Mouse (Mus musculus) adrenal gland, postnatal 4 days (tissue): ENCODE measurements around the gene Lrrc73. TPM values are rescaled to one million over a fixed set of nuclear protein-coding genes. Genes with fewer than 3 reads are reported as not detected.

Source experiments
- DNase-seq, 2 experiments: peaks; one replicate each; pipeline ENCODE4 v3.0.0; 2021 to 2022; ENCODE audit warnings: low spot score in 2 of 2, mixed read lengths in 2 of 2
- long read RNA-seq, 2 experiments: library from polyadenylated mRNA; stranded (forward); transcript quantifications; one replicate each; pipeline ENCODE4 v2.0.0; 2021
- total RNA-seq, 2 experiments: library from RNA; stranded (reverse); gene quantifications; 2 replicates each; pipeline ENCODE4 v1.2.3; 2021

The Lrrc73 gene
- total RNA-seq, result 1 to 10 TPM; 6.3 to 7.3 TPM
- long read RNA-seq, experiment 1, result 0 reads
- long read RNA-seq, experiment 2, partial matches to known transcripts, result 2 of 8 reads
- long read RNA-seq, experiment 2, other reads (novel, unspliced or antisense), result 2 of 8 reads

DNA sequence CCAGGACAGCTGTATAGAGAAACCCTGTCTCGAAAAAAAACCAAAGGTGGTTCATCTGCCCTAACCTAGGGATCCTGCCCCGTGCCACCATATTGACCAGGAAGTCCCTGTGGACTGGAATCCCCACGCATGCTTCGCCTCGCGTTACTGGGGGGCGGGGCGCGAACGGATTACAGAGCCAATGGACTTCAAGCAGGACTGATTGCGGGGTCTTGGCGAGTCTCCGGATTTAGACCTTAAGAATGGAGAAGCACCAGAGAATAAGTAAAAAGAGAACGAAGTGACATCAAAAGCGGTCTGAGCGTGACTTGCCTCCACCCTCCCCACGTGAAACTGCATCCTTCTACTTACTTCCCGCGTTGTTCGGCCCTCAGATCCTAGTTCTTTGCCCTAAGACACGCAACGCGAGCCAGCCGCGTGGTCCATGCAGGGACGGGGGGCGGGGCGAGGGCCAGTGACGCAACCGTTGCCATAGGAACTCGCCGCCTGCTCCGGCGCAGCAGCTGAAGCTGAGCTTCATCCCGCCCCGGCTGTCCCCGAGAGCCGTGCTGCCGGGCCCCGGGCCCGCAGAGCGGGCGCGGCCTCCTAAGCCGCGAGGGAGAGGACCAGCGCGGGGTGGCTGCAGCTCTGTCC, at the start of gene Lrrc73:
Lrrc73 (plus strand) TSS at position 80 of the 633 bp plus-strand sequence.
- DNase-seq, result peak; percentile 77 to 84

DNA sequence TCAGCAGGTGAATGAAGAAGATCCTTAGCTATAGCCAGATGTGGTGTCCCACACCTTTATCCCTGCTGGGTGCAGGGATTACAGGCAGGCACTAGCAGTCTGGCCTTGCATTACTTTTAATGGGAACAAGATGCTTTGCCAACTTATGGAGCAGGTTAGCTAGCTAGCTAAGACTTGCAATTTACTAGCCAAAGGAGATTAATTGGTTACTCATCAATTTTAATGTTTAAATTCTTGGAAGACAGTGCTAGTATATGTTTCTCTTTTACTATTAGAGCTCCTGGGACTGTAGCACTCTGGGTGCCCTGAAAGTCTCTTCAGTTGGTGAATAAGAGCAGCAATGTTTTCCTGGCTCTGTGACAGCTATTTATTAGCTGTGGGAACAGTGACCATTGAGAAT, 46.7 kb upstream of the Lrrc73 start:
- no peak for DNase-seq

DNA sequence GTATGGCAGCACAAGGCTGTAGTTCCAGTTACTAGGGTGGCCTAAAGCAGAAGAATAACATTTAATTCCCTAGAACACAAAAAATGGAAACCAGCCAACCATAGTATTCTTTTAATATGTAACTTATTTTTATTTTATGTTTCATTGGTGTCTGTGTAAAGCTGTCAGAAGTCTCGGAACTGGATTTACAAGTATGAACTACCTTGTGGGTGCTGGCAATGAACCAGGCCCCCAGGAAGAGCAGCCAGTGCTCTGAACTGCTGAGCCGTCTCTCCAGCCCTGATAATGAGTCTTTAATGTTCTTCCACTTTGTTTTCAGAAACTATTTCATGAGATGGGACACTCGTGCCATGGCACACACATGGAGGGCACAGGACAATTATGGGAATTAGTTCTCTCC, 42.8 kb upstream of the Lrrc73 start:
- DNase-seq, result no peak

DNA sequence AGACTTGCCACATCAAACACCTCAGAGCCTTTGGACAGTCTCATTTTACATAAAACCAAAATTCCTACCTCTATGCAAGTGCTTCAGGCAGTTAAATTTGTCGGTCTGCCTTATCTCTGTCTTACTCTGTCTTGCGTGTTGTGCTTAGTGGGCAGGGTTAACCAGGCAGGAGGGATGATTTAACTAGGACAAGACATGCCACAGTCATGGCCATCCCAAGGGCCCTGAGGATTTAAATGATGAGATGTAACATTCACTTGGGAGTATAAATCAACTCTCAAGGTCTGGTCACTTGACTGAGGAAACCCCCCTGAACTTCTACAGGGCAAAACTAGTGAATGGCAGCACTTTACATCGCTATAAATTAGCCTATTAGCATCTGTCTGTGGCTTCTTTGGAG, 31.7 kb upstream of the Lrrc73 start:
- no peak for DNase-seq

DNA sequence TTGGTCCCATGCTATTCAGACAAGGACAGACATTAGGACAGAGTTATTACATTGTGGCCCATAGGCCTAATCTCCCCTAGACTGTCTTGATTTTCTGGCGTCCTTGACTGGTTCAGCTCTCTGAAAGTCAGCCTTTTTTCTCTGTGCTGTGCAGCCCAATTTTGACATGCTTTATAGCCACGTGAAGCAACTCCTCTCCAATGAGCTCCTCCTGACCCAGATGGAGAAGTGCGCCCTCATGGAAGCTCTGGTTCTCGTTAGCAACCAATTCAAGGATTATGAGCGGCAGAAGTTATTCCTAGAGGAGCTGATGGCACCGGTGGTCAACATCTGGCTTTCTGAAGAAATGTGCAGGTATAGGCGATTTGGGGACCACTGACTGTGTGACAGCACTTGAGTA, 25.8 kb upstream of the Lrrc73 start:
- DNase-seq, result no peak

DNA sequence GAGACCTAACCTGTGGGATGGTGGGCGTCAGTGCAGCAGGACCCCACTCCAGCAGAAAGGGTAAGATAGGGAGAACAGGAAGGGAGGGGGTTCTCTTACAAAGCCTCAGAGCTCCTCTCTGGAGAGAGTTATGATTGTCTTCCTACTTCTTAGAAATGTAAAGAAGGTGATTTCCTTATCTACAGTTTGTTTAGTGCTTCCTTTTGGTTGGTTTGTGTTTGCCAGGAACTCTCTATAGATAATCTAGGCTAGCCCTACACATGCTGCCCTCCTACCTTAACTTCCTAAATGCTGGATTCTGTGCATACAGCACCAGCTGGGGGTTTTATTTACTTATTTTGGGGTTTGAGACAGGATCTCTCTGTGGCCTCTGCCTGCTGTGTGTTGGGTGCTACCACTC, 17.3 kb upstream of the Lrrc73 start:
- no peak for DNase-seq

DNA sequence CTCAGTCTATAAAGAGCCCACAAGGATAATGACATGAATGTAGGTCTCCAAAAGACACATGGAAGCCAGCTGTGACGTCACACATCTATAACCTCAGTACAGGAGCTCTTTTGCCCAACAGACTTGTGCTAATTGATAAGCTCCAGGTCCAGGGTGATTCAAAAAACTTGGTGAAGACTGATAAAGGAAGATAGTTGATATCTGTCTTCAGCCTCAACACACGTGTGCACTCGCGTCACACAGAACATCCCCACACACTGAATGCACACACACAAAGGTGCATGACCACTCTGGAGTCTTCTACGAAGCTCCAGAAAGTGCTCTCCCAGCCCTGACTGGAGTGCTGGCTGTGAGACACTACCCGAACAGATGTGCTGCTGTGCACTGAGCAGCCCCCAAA, 16.3 kb upstream of the Lrrc73 start:
- DNase-seq, result no peak

DNA sequence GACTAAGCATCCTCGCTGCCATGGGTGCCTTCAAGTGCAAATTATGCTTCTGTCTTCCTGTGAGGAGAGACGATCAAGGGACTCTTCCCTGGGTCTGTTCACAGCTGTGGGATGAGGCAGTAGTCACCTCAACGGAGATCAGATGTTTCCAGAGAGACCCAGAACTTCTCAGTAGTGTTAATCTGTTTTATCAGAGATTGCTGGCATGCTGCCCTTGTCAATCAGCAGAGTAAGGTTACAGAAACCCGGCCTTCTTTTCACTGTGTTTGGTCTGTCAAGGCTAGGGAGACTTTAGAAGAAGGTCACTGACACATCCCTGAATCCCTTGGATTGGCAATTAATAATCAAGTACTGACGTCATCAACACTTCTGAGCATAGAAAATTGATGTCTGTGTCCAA, 15.9 kb upstream of the Lrrc73 start:
- DNase-seq, result no peak

DNA sequence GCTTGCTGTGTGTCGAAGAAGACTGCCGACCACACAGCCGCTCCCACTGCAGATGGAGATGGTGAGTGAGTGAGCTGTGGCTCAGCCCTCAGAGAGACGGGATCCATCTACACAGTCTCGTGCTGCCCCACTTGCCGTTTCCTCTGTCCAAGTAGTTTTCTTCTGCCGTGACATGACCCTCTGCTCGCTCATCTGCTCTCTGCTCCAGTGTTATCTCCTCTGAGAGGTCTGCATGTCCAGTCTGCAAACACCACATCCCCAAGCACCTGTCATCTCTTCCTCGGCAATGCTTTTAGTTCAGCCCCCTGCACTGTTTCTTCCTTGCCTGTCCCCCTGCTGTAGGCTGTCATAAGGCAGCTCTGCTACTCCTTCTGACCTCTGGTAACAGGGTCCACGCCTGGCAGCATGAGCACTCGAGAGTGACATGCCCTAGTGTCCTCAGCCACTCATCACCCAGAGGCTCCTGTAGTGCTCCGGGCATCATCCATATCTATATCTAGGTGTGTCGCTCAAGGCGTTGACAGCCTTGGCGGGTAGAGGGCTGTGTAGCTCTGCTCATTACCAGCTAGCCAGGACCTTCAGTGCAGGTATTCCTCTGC, 13.7 kb upstream of the Lrrc73 start:
- DNase-seq, result no peak

DNA sequence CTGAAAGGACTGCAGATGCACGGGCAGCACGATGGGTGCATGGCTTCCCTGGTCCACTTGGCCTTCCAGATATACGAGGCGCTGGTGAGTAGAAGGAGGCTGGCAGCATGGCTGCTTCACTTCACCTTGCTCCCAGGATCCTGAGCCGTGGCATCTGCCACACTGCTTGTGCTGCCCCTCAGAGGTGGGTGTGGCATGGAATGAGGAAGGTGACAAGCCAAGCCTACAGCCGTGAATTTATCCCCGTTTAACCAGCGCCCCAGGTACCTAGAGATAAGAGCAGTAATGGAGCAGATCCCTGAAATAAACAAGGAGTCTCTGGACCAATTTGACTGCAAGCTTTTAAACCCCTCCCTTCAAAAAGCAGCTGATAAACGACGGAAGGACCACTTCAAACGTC, 11.9 kb upstream of the Lrrc73 start:
- DNase-seq, result no peak

DNA sequence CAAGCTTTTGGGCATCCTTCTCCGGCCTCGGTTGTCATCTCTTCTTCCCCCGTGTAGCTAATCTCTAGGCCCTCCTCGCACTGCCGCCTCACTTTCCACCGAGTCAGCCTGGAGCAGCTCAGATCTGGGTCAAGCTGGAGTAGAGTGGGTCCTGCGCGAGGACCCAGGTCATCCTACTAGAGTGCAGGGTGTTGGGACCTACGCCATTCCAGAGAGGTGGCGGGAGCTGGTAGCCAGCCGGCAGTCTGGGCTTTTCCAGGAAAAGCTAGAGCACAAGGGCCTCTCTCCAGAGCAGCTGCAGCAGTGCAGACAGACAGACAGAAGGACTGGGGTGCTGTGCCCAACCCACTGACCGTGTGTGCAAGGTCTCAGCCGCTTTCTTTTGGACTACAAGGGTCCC, 11.1 kb upstream of the Lrrc73 start:
- no peak for DNase-seq

DNA sequence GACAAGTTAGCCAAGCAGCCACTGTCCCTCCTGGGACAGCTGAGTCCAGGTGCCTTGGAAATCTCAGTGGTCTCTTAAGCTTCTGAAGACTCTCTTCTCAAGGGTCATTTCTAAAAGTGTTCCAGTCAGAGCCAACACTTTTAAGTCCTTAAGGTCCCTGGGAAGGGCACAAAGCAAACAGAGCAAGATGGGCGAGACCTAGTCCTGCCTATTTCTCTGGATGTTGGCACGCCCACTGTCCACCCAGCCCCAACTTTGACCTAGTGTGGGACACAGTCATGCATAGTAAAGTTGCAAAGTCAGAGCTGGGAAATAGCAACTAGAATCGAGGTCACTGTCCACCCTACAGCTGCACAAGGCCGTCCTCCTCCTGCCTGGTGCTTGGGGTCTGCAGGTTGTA, 10.3 kb upstream of the Lrrc73 start:
- no peak for DNase-seq

DNA sequence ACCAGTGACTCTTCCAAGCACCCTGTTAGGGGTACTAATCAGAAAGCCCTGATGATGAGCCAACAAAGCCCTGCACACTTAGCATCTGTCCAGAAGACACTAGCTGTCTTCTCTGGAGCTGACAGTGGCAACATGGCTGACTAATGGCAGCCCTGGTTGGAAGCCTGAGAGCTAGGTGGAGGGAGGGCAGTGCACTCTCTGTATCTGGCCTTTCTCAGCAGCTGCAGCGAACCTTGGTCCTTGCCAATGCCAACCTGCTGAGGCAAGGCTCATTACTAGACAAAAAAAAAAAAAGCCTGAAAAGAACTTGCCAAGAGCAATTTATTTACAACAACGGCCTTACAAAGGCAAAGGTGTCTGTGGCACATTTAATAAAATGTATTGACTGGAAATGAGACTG, 9.7 kb upstream of the Lrrc73 start:
- DNase-seq, result no peak

DNA sequence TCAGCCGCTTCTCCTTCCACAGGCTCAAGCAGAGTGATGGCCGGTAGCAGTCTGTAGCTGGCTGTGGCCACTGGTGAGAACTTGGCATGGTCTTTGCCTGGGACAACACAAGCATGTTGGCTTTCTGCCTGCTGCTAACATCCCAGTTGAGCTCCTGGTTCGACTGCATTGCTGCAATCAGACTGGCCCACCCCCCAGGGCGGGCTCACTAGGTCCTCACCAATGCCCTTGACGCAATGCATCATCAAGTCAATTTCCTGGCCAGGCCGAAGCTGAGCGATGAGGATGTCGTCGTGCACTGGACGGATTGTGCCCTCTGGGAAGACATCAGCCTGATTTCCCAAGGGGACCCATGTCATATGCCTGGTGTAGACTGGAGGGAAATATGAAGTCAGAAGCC, 8.8 kb upstream of the Lrrc73 start:
- peak in 1 of 2 experiments; percentile 53 for DNase-seq

DNA sequence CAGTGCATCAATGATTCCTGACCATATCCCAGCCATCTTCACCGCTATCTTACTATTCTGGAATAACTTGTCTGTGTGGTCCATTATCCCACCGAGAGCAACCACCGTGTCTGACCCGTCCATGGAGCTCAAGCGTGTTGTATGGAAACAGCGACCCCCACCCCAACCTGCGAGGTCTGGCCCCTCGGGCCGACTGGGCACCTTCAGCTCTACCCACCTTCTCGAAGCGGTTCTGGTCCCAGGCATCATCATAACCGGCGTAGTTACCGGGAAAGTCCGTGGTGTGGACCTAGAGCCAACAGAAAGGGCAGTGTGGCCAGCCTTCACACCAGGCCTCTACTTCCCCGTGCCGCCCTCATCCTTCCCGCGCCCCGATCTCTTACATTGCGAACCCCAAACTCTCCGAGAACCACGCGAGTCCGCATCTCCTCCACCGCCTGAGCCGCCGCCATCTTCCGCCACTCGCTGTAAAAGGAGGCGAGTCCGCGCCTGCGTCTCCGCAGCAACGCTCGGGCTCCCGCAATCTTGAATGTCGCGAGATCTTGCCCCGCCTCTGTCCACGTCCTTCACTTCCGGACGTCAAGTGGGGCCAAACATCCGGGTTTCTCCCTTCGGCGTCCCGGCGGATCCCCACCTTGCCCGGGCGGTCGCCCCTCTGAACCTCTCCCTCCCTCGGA, 5.7 kb upstream of the Lrrc73 start, which contains the start of the genes Polr1c and Yipf3:
Polr1c (minus strand) TSS at position 543 of the 677 bp plus-strand sequence.
Yipf3 (plus strand) TSS at position 569 of the 677 bp plus-strand sequence.
- peak; percentile 83 to 90 for DNase-seq

DNA sequence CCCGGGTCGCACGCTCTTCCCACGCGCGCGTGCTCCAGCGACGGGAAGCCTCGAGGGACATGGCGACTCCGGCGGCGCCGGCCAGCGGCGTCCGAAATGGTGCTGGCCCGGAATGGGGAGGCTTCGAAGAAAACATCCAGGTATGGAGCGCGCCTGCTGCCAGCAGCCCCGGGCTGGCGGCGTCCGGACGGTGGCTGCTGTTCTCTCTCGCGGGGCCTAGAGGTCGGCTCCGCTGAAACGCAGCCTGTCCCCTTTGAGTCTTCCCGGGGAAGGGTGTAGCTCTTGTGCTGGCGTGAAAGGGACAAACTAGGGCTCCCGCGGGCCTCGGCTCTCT, 5.2 kb upstream of the Lrrc73 start:
- no peak for DNase-seq

DNA sequence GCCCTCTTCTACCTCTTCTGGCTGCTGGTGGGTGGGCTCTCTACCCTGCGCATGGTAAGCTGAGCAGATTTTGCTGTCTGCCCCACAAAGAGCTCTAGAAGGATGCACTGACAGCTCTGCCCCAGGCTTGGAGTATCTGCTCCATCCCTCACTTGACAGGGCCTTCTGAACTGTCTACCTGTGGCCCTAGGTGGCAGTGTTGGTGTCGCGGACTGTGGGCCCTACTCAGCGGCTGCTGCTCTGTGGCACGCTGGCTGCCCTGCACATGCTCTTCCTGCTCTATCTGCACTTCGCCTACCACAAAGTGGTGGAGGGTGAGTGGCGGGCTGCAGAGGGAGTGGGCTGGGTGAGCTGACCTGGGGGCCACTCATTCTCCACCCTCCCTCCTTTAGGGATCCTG, 2.2 kb upstream of the Lrrc73 start:
- DNase-seq, result no peak

DNA sequence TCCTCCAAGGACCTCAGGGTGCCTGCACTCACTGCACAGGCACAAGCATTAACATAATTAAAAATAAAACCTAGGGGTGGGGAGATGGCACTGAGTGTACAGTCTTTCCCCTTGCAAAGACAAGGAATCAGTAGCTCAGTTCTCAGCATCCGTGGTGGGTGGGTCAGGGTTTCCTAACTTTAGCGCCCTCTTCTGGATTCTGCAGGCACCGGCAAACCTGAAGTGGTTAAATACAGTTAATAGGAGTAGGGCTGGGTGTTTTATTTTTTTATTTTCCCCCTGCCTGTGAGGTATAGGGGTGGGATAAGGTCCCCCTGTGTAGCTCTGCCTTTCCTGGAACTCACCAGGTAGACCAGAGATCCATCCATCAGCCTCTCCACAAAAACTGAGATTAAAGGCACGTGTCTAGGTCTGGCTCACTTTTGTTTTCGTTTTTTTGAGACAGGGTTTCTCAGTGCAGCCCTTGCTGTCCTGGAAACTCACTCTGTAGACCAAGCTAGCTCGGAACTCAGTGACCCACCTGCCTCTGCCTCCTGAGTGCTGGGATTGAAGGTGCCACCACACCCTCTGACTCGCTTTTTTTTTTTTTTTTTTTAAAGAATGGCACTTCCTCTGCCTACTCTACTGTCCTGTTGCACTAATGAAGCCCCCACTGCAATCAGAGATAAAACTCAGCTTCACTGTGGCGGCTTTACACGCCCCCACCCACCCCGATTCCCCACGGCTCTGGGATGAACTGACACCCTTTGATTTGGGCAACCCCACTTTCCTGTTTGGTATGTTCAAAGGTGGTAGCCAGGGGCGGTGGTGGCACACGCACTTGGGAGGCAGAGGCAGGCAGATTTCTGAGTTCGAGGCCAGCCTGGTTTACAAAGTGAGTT, 520 bp upstream of the Lrrc73 start:
- DNase-seq, result no peak

DNA sequence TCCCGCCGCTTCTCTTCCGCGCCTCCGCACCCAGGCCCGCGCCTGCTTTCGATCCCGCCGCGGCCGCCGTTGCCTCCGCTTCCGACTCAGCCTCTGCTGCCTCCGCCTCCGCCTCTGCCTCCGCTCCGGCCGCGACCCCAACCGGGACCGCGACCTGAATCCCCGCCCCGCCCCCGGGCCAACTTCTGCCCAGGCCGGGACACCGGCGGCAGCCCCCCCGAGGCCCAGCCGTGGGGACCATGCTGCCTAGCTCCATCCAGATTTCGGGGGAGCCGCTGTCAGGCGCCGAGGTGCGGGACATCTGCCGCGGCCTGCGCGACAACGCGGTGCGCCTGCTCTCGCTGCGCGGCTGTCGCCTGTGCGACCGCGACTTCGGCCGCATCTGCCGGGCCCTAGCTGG, 775 bp downstream of the Lrrc73 start:
- DNase-seq, result peak; percentile 27 to 38

DNA sequence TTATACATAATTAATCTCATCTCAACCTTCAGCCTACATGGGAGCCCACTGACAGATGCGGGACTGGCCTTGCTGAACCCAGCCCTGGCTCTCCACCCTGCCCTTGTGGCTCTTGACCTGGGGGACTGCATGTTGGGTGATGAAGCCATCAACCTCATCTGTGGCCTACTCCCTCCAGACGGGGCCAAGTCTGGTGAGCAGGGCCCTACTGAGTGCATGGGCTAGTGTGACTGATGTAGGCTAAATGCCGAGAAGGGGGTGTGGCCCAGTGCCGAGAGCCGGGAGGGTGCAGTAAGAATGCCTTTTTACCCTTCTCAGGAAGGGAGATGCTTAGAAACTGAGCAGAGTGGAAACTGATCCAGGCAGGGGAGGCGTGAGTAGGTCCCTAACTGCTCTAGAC, 1.8 kb downstream of the Lrrc73 start:
- no peak for DNase-seq

DNA sequence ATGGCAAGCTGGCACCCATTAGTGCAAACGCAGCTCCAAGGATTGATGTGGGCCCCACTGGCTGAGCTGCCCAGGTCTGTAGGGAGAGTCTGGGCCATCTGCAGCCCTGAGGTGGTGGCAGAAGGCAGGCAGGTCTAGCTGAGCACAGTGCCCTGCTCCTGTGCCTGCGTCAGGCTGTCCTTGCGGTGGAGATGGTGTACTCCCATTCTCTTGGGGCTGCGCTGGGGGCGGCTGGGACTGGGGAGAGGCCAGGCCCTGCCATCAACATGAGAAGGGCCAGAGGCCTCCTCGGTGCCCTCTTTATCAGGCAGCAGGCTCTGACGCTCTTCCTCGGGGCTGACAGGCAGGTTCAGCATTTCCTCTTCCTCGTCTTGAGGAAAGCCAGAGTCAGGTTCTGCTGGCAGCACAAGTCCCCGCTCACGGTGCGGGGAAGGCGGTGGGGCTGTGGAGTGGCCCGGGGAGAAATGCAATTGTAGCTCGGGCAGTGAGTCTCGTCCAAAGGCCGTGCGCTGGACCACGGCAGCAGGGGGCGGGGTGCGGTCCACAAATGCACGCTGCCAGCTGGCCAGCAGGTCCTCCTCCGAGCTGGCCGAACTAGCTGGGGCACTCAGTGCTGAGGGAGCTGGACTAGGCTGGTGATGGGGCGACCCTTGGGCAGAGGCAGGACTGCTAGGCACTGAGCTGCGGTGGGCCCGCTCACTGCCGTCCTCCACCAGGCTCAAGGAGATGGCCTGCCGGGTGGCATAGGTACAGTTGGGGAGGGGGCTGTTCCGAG, 5.1 kb downstream of the Lrrc73 start:
- DNase-seq, result no peak
